In genomic region chr7:89908421-89908820, GRCm38 (mm10) we compare ENCODE assay signal across 15 mouse cellular contexts. TPM values are rescaled to one million over a fixed set of nuclear protein-coding genes. Genes with fewer than 3 reads are reported as not detected.
A peak's percentile ranks its signal among the peaks of the same experiment; 100 is the strongest.
DNase-seq lines count a peak whose midpoint lies in the region; ATAC-seq lines count a peak whose summit lies in the region.
"Had no signal": no experiment of that assay in that cellular context is flagged by ENCODE, and none has a peak within 500 bp of the region (broad histone marks: within the 10 kb centered on the region; RNA-seq: fewer than 3 reads in every experiment).

No protein-coding gene starts in this region.

- H3K27ac ChIP-seq in lung, embryonic 16.5 days (ENCODE audit: low read length): no peak overlapping the region
- H3K27ac ChIP-seq in embryonic facial prominence, embryonic 11.5 days (replicated peaks; ENCODE audit: low read depth, low read length): no peak overlapping the region
- H3K27ac ChIP-seq: hindbrain, embryonic 10.5 days; layer of hippocampus, adult 2 months; liver, embryonic 15.5 days; midbrain, embryonic 10.5 days had no signal

- H3K4me1 ChIP-seq in lung, embryonic 16.5 days (replicated peaks; ENCODE audit: control insufficient read depth, insufficient read depth, low read length): no peaks in the 10 kb centered on the region
- no peaks in the 10 kb centered on the region for H3K4me1 ChIP-seq in embryonic facial prominence, embryonic 11.5 days (ENCODE audit: control insufficient read depth, insufficient read depth, low read length)

- WGBS in lung, embryonic 16.5 days: 38% methylated on average over 7 of the region's 7 CpGs
- 34% methylated on average over 7 of the region's 7 CpGs for WGBS in embryonic facial prominence, embryonic 11.5 days

- H3K4me2 ChIP-seq in lung, embryonic 16.5 days (ENCODE audit: low read depth, low read length): no peak overlapping the region
- H3K4me2 ChIP-seq in embryonic facial prominence, embryonic 11.5 days (ENCODE audit: low read depth, low read length): no peak overlapping the region; the same call in 1 of the 2 replicates
- H3K4me2 ChIP-seq: liver, embryonic 15.5 days had no signal

- no peaks in the 10 kb centered on the region for H3K27me3 ChIP-seq in lung, embryonic 16.5 days (ENCODE audit: control insufficient read depth, insufficient read depth, low read depth, low read length)
- no peaks in the 10 kb centered on the region for H3K27me3 ChIP-seq in embryonic facial prominence, embryonic 11.5 days (ENCODE audit: control insufficient read depth, insufficient read depth, low read length)
- H3K27me3 ChIP-seq: liver, embryonic 15.5 days had no signal

- H3K4me3 ChIP-seq in lung, embryonic 16.5 days (ENCODE audit: low read length): no peak overlapping the region
- no peak overlapping the region for H3K4me3 ChIP-seq in embryonic facial prominence, embryonic 11.5 days (ENCODE audit: low read depth, low read length)
- H3K4me3 ChIP-seq: hindbrain, embryonic 10.5 days; layer of hippocampus, adult 2 months; liver, embryonic 15.5 days; midbrain, embryonic 10.5 days had no signal

- peak; percentile 47; the same call in 1 of the 2 replicates for ATAC-seq in lung, embryonic 16.5 days (ENCODE audit: low read depth)
- ATAC-seq in embryonic facial prominence, embryonic 11.5 days (replicated peaks; ENCODE audit: insufficient number of reproducible peaks, low FRiP score, low TSS enrichment, low read depth): no peak

- H3K9me3 ChIP-seq in lung, embryonic 16.5 days (ENCODE audit: control insufficient read depth, low read length): no peaks in the 10 kb centered on the region
- no peaks in the 10 kb centered on the region for H3K9me3 ChIP-seq in embryonic facial prominence, embryonic 11.5 days (replicated peaks; ENCODE audit: control insufficient read depth, low read length)
- H3K9me3 ChIP-seq: hindbrain, embryonic 10.5 days; liver, embryonic 15.5 days; midbrain, embryonic 10.5 days had no signal

- H3K36me3 ChIP-seq in lung, embryonic 16.5 days (ENCODE audit: control insufficient read depth, insufficient read depth, low read length): no peaks in the 10 kb centered on the region
- no peaks in the 10 kb centered on the region for H3K36me3 ChIP-seq in embryonic facial prominence, embryonic 11.5 days (replicated peaks; ENCODE audit: control insufficient read depth, insufficient read depth, low read depth, low read length)
- H3K36me3 ChIP-seq: hindbrain, embryonic 10.5 days; liver, embryonic 15.5 days; midbrain, embryonic 10.5 days had no signal

- no peak overlapping the region for H3K9ac ChIP-seq in lung, embryonic 16.5 days (ENCODE audit: low read length)
- no peak overlapping the region for H3K9ac ChIP-seq in embryonic facial prominence, embryonic 11.5 days (replicated peaks; ENCODE audit: low read length)
- H3K9ac ChIP-seq: liver, embryonic 15.5 days had no signal

- no peak for DNase-seq in lung, postnatal 25 days (ENCODE audit: low spot score)
- DNase-seq in embryonic facial prominence, embryonic 11.5 days (ENCODE audit: low spot score): peak; percentile 69
- DNase-seq in hindlimb bud, embryonic 11.5 days (ENCODE audit: extremely low spot score, low read depth, low spot score): peak; percentile 53
- DNase-seq in mesoderm, embryonic 11.5 days (ENCODE audit: low read depth, low spot score): peak; percentile 59
- DNase-seq in ovary, postnatal 10 days (ENCODE audit: low spot score): no peak
- DNase-seq in adipocyte (ENCODE audit: low spot score): no peak
- DNase-seq in cerebellum, postnatal 36 days: no peak

RNA-seq across cellular contexts. Expression of gene Ccdc81, which starts 5.0 kb away (rescaled TPM):
- polyA plus RNA-seq in lung, embryonic 16.5 days (2015; fragmentation: Nextera tagmentation; extraction: Ambion mirVana): 0.69 and 1.2 TPM in 2 replicates
- 0.46 and 0.55 TPM in 2 replicates for polyA plus RNA-seq in embryonic facial prominence, embryonic 11.5 days (2014; fragmentation: Nextera tagmentation; extraction: Ambion mirVana)
- polyA plus RNA-seq: heart, postnatal 0 days; kidney, adult 2 months; liver, embryonic 15.5 days; small intestine, adult 2 months had no signal

RNA-seq across cellular contexts. Expression of gene Hikeshi, which starts 32.6 kb away (rescaled TPM):
- 128 and 132 TPM in 2 replicates for polyA plus RNA-seq in lung, embryonic 16.5 days (2015; fragmentation: Nextera tagmentation; extraction: Ambion mirVana)
- 166 and 184 TPM in 2 replicates for polyA plus RNA-seq in embryonic facial prominence, embryonic 11.5 days (2014; fragmentation: Nextera tagmentation; extraction: Ambion mirVana)

Comparison
In these comparisons a context has a peak if more than half of its experiments do, and no peak if none do; other contexts are left out.
1. DNase-seq: peak in embryonic facial prominence, embryonic 11.5 days (single experiment), hindlimb bud, embryonic 11.5 days (single experiment) and mesoderm, embryonic 11.5 days (single experiment); none in lung, postnatal 25 days (single experiment), ovary, postnatal 10 days (single experiment), adipocyte (single experiment) and cerebellum, postnatal 36 days (0 of 2).